Mouse (Mus musculus) gastrocnemius, postnatal 25 days (tissue): Measurements from ENCODE around the gene Rrnad1. TPM values are rescaled to one million over a fixed set of nuclear protein-coding genes. Genes with fewer than 3 reads are reported as not detected.

ENCODE experiments used
- DNase-seq: peaks from one replicate; pipeline ENCODE4 v3.0.0; 2022
- long read RNA-seq, 2 experiments: library from polyadenylated mRNA; stranded (forward); transcript quantifications; one replicate each; pipeline ENCODE4 v2.0.0; 2021
- total RNA-seq, 2 experiments: library from RNA; stranded (reverse); gene quantifications; 1 replicate in 1 of 2; 2 replicates in 1 of 2; pipeline ENCODE4 v1.2.3; 2021

The Rrnad1 gene
- total RNA-seq: 1 to 10 TPM; 4.0 to 4.2 TPM
- long read RNA-seq, experiment 1, partial matches to known transcripts: 1 of 3 reads
- long read RNA-seq, experiment 1, other reads (novel, unspliced or antisense): 1 of 3 reads
- long read RNA-seq, experiment 2, partial matches to known transcripts: 2 of 10 reads
- long read RNA-seq, experiment 2, other reads (novel, unspliced or antisense): 5 of 10 reads

GRCm38 (mm10) chr3:87930078-87930795 lies at the start of gene Rrnad1, which contains the start of gene Isg20l2:
Rrnad1 (minus strand) TSS chr3:87930717.
Isg20l2 (plus strand) TSS chr3:87930314.
- DNase-seq: peak; percentile 96

- no peak for DNase-seq
Measured at GRCm38 (mm10) chr3:87980085-87980484, 49.6 kb upstream of the Rrnad1 start.

GRCm38 (mm10) chr3:87979493-87979892 lies 49.0 kb upstream of the Rrnad1 start:
- DNase-seq: no peak

GRCm38 (mm10) chr3:87974381-87974987 lies 44.0 kb upstream of the Rrnad1 start:
- DNase-seq: peak; percentile 32

- DNase-seq: no peak
Measured at GRCm38 (mm10) chr3:87973593-87974380, 43.3 kb upstream of the Rrnad1 start.

- no peak for DNase-seq
Measured at GRCm38 (mm10) chr3:87972776-87973175, 42.3 kb upstream of the Rrnad1 start.

- no peak for DNase-seq
Measured at GRCm38 (mm10) chr3:87972203-87972664, 41.7 kb upstream of the Rrnad1 start.

GRCm38 (mm10) chr3:87971489-87972202 lies 41.1 kb upstream of the Rrnad1 start:
- no peak for DNase-seq

GRCm38 (mm10) chr3:87970939-87971488 lies 40.5 kb upstream of the Rrnad1 start, which contains the start of gene Nes:
Nes (plus strand) TSS chr3:87971078.
- peak; percentile 56 for DNase-seq

- DNase-seq: no peak
Measured at GRCm38 (mm10) chr3:87970184-87970938, 39.8 kb upstream of the Rrnad1 start.

- DNase-seq: peak; percentile 88
Measured at GRCm38 (mm10) chr3:87960586-87961191, 30.2 kb upstream of the Rrnad1 start.

GRCm38 (mm10) chr3:87960191-87960585 lies 29.7 kb upstream of the Rrnad1 start:
- no peak for DNase-seq

GRCm38 (mm10) chr3:87959371-87959770 lies 28.9 kb upstream of the Rrnad1 start:
- no peak for DNase-seq

GRCm38 (mm10) chr3:87958967-87959366 lies 28.4 kb upstream of the Rrnad1 start:
- DNase-seq: no peak

GRCm38 (mm10) chr3:87958476-87958875 lies 28.0 kb upstream of the Rrnad1 start:
- no peak for DNase-seq

GRCm38 (mm10) chr3:87958056-87958455 lies 27.5 kb upstream of the Rrnad1 start:
- no peak for DNase-seq

- DNase-seq: no peak
Measured at GRCm38 (mm10) chr3:87952440-87952839, 21.9 kb upstream of the Rrnad1 start.

- DNase-seq: no peak
Measured at GRCm38 (mm10) chr3:87951946-87952345, 21.4 kb upstream of the Rrnad1 start.

- no peak for DNase-seq
Measured at GRCm38 (mm10) chr3:87949955-87950515, 19.5 kb upstream of the Rrnad1 start.
